Mouse (Mus musculus) spleen, postnatal 10 days (tissue): ENCODE results near the gene Rasgrp2.

ENCODE experiments used
- DNase-seq, 2 experiments: peaks; one replicate each; pipeline ENCODE4 v3.0.0; 2021 to 2022; ENCODE audit warnings: low spot score in 2 of 2

Rasgrp2 gene

GRCm38 (mm10) chr19:6427653-6428434 is 28.7 kb downstream of the Rasgrp2 start:
- DNase-seq = no peak

GRCm38 (mm10) chr19:6428501-6429200 is 29.5 kb downstream of the Rasgrp2 start:
- DNase-seq = peak in 1 of 2 experiments; percentile 57

- DNase-seq = no peak
These were observed 43.9 kb downstream of the Rasgrp2 start for GRCm38 (mm10) chr19:6443016-6443415.

- no peak for DNase-seq
These were observed 46.8 kb downstream of the Rasgrp2 start for GRCm38 (mm10) chr19:6445761-6446423.

DNA sequence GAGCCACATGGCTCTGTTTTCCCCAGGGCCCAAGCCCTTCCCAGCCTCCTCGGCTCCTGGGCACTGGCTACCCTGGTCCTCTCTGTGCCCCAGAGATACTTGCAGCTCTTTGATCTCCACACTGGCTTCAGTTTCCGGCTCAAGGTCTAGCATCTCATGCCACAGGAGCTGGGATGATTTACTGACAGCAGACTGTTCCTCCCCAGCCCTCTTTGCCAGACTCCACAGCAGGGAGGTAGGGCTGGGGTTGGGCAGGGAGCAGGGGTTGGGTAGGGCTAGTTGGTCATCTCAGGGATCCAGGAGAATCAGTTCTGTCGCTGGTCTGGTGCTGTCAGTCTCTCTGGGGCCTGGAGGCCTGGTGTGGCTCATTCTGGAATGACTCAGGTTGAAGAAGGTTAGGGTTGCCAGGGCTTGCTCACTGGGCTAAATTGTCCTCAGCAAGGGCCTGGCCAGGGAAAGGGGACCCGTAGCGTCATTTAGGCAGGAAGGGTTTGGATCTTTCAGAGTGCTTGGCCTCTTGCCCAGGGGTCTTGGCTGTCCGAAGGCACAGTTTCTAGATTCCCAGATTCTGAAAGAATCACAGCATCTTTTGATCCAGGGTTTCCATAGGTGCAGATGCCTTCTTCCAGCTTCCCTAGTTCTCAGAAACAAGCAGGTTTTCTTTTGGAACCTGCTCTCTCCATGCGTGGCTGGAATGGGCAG is 47.7 kb downstream of the Rasgrp2 start:
- DNase-seq = no peak

- DNase-seq = no peak
These were observed 49.6 kb downstream of the Rasgrp2 start for GRCm38 (mm10) chr19:6448752-6449151.

DNA sequence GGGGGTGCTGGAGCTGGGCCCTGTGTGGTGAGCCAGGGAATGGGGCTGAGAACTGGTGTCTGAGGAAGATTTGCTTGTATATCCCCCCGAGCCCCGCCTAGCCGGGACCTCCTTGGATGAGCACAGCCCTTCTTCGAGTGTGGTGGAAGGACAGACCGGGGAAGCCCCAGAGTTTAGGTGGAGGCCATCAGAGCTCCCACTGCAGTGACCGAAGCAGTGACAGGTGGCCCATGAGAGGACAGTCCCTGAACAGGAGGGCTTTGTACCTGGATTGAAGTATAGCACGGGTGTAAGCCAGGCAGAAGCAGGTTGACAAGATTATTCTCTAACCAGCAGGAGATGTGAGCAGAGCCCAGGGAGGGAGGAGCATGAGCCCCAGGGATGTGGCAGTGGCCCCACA is 50.7 kb downstream of the Rasgrp2 start:
- DNase-seq = no peak

GRCm38 (mm10) chr19:6452030-6452494 is 52.9 kb downstream of the Rasgrp2 start:
- peak in 1 of 2 experiments; percentile 71 for DNase-seq

DNA sequence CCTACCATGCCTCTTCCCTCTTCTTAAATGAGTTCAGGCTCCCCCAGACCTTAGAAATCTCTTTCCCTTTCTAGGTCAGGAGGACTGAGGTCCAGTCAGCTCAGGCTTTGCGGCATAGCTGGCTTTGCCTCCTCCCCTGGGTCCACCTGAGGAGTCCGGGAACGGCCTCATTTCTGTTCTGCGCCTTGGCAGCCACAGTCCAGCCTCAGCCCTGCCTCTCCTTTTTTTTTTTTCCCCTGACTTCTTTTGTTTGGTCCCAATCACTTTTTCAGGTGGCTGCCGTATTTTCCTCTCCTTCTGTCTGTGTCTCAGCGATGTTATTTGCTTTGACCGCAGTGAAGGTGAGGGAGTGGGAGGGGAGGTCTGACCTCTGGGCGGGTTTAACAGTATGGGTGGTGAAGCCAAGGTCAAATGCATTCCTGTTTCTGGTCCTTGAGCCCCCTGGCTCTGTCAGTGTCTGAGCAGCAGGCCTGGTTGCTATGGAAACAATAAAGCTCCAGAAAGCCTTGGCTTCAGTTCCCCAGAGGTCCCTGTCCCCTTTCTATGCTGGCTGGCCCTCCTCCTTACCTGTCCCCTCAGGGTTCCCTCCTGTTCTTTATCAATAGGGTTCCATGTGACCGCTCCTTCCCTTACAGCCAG is 53.7 kb downstream of the Rasgrp2 start:
- no peak for DNase-seq

- no peak for DNase-seq
These were observed 54.2 kb downstream of the Rasgrp2 start for GRCm38 (mm10) chr19:6453349-6453748.

GRCm38 (mm10) chr19:6454041-6454720 is 55.0 kb downstream of the Rasgrp2 start:
- no peak for DNase-seq

GRCm38 (mm10) chr19:6459504-6459903 is 60.4 kb downstream of the Rasgrp2 start:
- DNase-seq = no peak

- DNase-seq = no peak
These were observed 63.7 kb downstream of the Rasgrp2 start for GRCm38 (mm10) chr19:6462841-6463240.

DNA sequence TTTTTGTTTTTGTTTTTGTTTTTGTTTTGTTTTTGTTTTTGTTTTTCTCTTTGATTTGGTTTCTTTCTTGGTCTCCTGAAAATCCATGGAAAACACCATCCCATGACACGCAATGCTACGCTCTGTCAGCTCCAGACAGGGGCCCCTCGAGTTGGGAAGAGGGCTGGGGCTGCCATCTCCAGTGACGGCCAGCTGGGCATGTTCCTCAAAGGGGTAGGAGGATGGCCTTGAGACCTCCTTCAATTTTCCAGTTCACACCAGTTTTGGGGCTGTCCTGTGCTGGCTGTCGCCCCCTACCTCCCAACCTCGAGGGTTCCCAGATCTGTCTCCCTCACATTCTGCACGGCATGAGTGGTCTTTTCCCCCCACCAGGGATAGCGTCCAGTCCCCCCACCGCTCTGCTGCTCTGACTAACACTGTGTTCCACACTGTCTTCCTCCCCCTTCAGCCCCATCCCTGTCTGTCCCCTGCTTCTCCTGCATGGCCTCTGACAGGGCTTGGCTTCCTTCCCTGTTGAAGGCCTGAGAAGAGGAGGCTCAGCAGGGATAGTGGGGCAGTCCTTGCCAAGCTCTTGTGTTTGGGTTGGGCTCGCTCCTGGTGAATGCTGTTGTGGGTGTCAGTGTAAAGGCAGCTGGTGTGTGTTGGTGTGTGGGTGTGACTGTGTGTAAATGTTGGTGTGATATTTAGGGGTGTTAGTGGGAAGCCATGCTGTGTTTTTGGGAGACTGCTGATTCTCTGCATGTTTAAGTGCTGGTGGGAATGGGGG is 65.3 kb downstream of the Rasgrp2 start:
- DNase-seq = no peak
